Mouse (Mus musculus) urinary bladder, adult 18-20 months (tissue): Measurements from ENCODE around the gene Slc35b4.

ENCODE experiments used
- DNase-seq, 2 experiments: peaks; one replicate each; pipeline ENCODE4 v3.0.0; 2022; ENCODE audit warnings: low spot score in 2 of 2, mixed read lengths in 2 of 2

Slc35b4 gene

GRCm38 (mm10) chr6:34170844-34171494 is 5.9 kb downstream of the Slc35b4 start:
- no peak for DNase-seq

GRCm38 (mm10) chr6:34168834-34169233 is 8.1 kb downstream of the Slc35b4 start:
- no peak for DNase-seq

GRCm38 (mm10) chr6:34163014-34163413 is 13.9 kb downstream of the Slc35b4 start:
- no peak for DNase-seq

- no peak for DNase-seq
Observed at GRCm38 (mm10) chr6:34162607-34163006, 14.3 kb downstream of the Slc35b4 start.

- no peak for DNase-seq
Observed at GRCm38 (mm10) chr6:34161511-34161910, 15.4 kb downstream of the Slc35b4 start.

GRCm38 (mm10) chr6:34160816-34161310 is 16.0 kb downstream of the Slc35b4 start:
- DNase-seq, result no peak

GRCm38 (mm10) chr6:34159998-34160815 is 16.7 kb downstream of the Slc35b4 start:
- DNase-seq, result no peak

GRCm38 (mm10) chr6:34156841-34157748 is 19.8 kb downstream of the Slc35b4 start:
- no peak for DNase-seq

GRCm38 (mm10) chr6:34156057-34156456 is 20.9 kb downstream of the Slc35b4 start:
- no peak for DNase-seq

GRCm38 (mm10) chr6:34155137-34155804 is 21.6 kb downstream of the Slc35b4 start:
- DNase-seq, result no peak

- no peak for DNase-seq
Observed at GRCm38 (mm10) chr6:34154202-34154601, 22.7 kb downstream of the Slc35b4 start.

GRCm38 (mm10) chr6:34153069-34154052 is 23.6 kb downstream of the Slc35b4 start:
- DNase-seq, result no peak

GRCm38 (mm10) chr6:34149821-34150220 is 27.1 kb downstream of the Slc35b4 start:
- no peak for DNase-seq

GRCm38 (mm10) chr6:34149066-34149465 is 27.8 kb downstream of the Slc35b4 start:
- DNase-seq, result no peak

- DNase-seq, result no peak
Observed at GRCm38 (mm10) chr6:34148639-34149038, 28.3 kb downstream of the Slc35b4 start.

- DNase-seq, result no peak
Observed at GRCm38 (mm10) chr6:34148021-34148420, 28.9 kb downstream of the Slc35b4 start.

- no peak for DNase-seq
Observed at GRCm38 (mm10) chr6:34146042-34146441, 30.9 kb downstream of the Slc35b4 start.

GRCm38 (mm10) chr6:34142931-34143330 is 34.0 kb downstream of the Slc35b4 start:
- no peak for DNase-seq

- DNase-seq, result no peak
Observed at GRCm38 (mm10) chr6:34138366-34138765, 38.5 kb downstream of the Slc35b4 start.

- DNase-seq, result no peak
Observed at GRCm38 (mm10) chr6:34132391-34132790, 44.5 kb downstream of the Slc35b4 start.
